Mouse (Mus musculus): ENCODE results near the gene Gabrd.

- TF ChIP-seq EP300 (IDR thresholded peaks at IDR 0.05; ENCODE audit: low read length) = no peak
- TF ChIP-seq MAX (IDR thresholded peaks at IDR 0.05; ENCODE audit: low read length) = no peak
- TF ChIP-seq SIN3A (IDR thresholded peaks at IDR 0.05; ENCODE audit: low read length) = no peak
- no peak for TF ChIP-seq RCOR1 (conservative IDR thresholded peaks at IDR 0.05; ENCODE audit: low read depth, low read length)
- TF ChIP-seq CTCF (conservative IDR thresholded peaks at IDR 0.05 in 1 of 2, IDR thresholded peaks at IDR 0.05 in 1 of 2; ENCODE audit: low read depth in 2 of 2, low read length in 2 of 2) = no peak
- TF ChIP-seq TCF12 (IDR thresholded peaks at IDR 0.05; ENCODE audit: low read depth, low read length) = no peak
- no peak for TF ChIP-seq POLR2AphosphoS2 (IDR thresholded peaks at IDR 0.05; ENCODE audit: low read depth, low read length)
Measured at GRCm38 (mm10) chr4:155362443-155362842, 35.5 kb downstream of the Gabrd start.

Data from CH12.LX (cell line).